Mouse (Mus musculus): ENCODE results near the gene Olfr432. TPM values are rescaled to one million over a fixed set of nuclear protein-coding genes. Genes with fewer than 3 reads are reported as not detected.

The Olfr432 gene
- polyA plus RNA-seq, 1 experiment, result not detected

DNA sequence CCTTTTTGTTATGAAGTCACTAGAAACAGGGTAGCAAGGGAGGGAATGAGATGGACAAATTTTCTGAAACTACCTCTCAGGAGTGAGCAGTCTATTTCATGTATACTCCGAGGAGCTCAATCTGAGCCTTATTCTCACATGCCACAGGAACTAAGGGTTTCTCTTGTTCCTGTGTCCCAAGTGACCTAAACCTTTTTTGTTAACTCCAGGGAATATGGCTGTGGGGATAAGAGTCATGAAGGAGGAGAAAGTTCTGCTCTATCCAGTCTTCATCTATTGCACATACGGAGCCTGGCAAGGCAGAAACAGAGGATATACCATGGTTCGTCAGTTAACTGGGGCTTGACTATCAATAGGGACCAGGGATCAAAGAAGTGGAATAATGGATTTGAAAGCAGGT, 17.3 kb downstream of the Olfr432 start, which contains the start of gene Olfr430:
TSS of gene Olfr430 (plus strand) at position 301 of the 400 bp plus-strand sequence.
- TF ChIP-seq POLR2AphosphoS2 (IDR thresholded peaks at IDR 0.05; ENCODE audit: insufficient read length, low read depth) (no peak), TCF3 (IDR thresholded peaks at IDR 0.05; ENCODE audit: insufficient read length, low read depth) (no peak), SRF (IDR thresholded peaks at IDR 0.05; ENCODE audit: control insufficient read depth, insufficient read length, low read depth) (no peak), MYOD1 (IDR thresholded peaks at IDR 0.05; ENCODE audit: control insufficient read depth in 1 of 3, insufficient read length in 2 of 3, low read depth in 2 of 3) (no peak), REST (IDR thresholded peaks at IDR 0.05; ENCODE audit: insufficient read depth, insufficient read length) (no peak), MYOG (IDR thresholded peaks at IDR 0.05; ENCODE audit: control insufficient read depth in 1 of 3, insufficient read depth in 1 of 3, insufficient read length in 2 of 3, low read depth in 2 of 3) (no peak), E2F4 (IDR thresholded peaks at IDR 0.05; ENCODE audit: insufficient read depth) (no peak), POLR2A (IDR thresholded peaks at IDR 0.05; ENCODE audit: insufficient read length, low read depth) (no peak), USF1 (IDR thresholded peaks at IDR 0.05; ENCODE audit: low read depth) (no peak), CEBPB (IDR thresholded peaks at IDR 0.05; ENCODE audit: insufficient read depth, poor library complexity, severe bottlenecking) (no peak), TCF12 (IDR thresholded peaks at IDR 0.05; ENCODE audit: insufficient read depth, poor library complexity, severe bottlenecking) (no peak)
- Histone ChIP-seq H3ac (ENCODE audit: control insufficient read depth, insufficient read length) (no peak within 1 kb of the TSS), H3K4me3 (no peak within 1 kb of the TSS), H3K79me2 (ENCODE audit: control insufficient read depth, insufficient read depth) (no peaks in the 10 kb centered on the region), H3K27me3 (ENCODE audit: control insufficient read depth, insufficient read depth, insufficient read length) (no peaks in the 10 kb centered on the region), H3K4me2 (ENCODE audit: low read depth) (no peak within 1 kb of the TSS), H3K36me3 (ENCODE audit: control insufficient read depth, insufficient read depth) (no peaks in the 10 kb centered on the region)

GRCm38 (mm10) chr1:174084031-174084430, 35.0 kb downstream of the Olfr432 start, which contains the start of gene Olfr429:
TSS of gene Olfr429 (plus strand) at chr1:174084331.
- no peaks in the 10 kb centered on the region for H3K79me2 ChIP-seq (ENCODE audit: control insufficient read depth, insufficient read depth)
- no peaks in the 10 kb centered on the region for H3K27me3 ChIP-seq (ENCODE audit: control insufficient read depth, insufficient read depth, insufficient read length)
- no peak within 1 kb of the TSS for H3K4me2 ChIP-seq (ENCODE audit: low read depth)
- H3K4me3 ChIP-seq, result no peak within 1 kb of the TSS
- H3ac ChIP-seq (ENCODE audit: control insufficient read depth, insufficient read length), result no peak within 1 kb of the TSS
- H3K36me3 ChIP-seq (ENCODE audit: control insufficient read depth, insufficient read depth), result no peaks in the 10 kb centered on the region
- TF ChIP-seq MYOG (IDR thresholded peaks at IDR 0.05; ENCODE audit: control insufficient read depth in 1 of 3, insufficient read depth in 1 of 3, insufficient read length in 2 of 3, low read depth in 2 of 3) (no peak), MAX (IDR thresholded peaks at IDR 0.05; ENCODE audit: low read depth) (no peak), TCF12 (IDR thresholded peaks at IDR 0.05; ENCODE audit: insufficient read depth, poor library complexity, severe bottlenecking) (no peak), E2F4 (IDR thresholded peaks at IDR 0.05; ENCODE audit: insufficient read depth) (no peak), SRF (IDR thresholded peaks at IDR 0.05; ENCODE audit: control insufficient read depth, insufficient read length, low read depth) (no peak), MYOD1 (IDR thresholded peaks at IDR 0.05; ENCODE audit: control insufficient read depth in 1 of 3, insufficient read length in 2 of 3, low read depth in 2 of 3) (no peak), POLR2AphosphoS2 (IDR thresholded peaks at IDR 0.05; ENCODE audit: insufficient read length, low read depth) (no peak), USF1 (IDR thresholded peaks at IDR 0.05; ENCODE audit: low read depth) (no peak), REST (IDR thresholded peaks at IDR 0.05; ENCODE audit: insufficient read depth, insufficient read length) (no peak)

GRCm38 (mm10) chr1:174096591-174096990, 47.6 kb downstream of the Olfr432 start, which contains the start of gene Olfr427:
TSS of gene Olfr427 (plus strand) at chr1:174096891.
- Histone ChIP-seq H3K27me3 (ENCODE audit: control insufficient read depth, insufficient read depth, insufficient read length) (no peaks in the 10 kb centered on the region), H3ac (ENCODE audit: control insufficient read depth, insufficient read length) (no peak within 1 kb of the TSS), H3K36me3 (ENCODE audit: control insufficient read depth, insufficient read depth) (no peaks in the 10 kb centered on the region), H3K4me2 (ENCODE audit: low read depth) (no peak within 1 kb of the TSS), H3K79me2 (ENCODE audit: control insufficient read depth, insufficient read depth) (no peaks in the 10 kb centered on the region), H3K4me3 (no peak within 1 kb of the TSS)
- TF ChIP-seq USF1 (IDR thresholded peaks at IDR 0.05; ENCODE audit: low read depth) (no peak), MYOG (IDR thresholded peaks at IDR 0.05; ENCODE audit: control insufficient read depth in 1 of 3, insufficient read depth in 1 of 3, insufficient read length in 2 of 3, low read depth in 2 of 3) (no peak), MAX (IDR thresholded peaks at IDR 0.05; ENCODE audit: low read depth) (no peak), POLR2A (IDR thresholded peaks at IDR 0.05; ENCODE audit: insufficient read length, low read depth) (no peak), MYOD1 (IDR thresholded peaks at IDR 0.05; ENCODE audit: control insufficient read depth in 1 of 3, insufficient read length in 2 of 3, low read depth in 2 of 3) (no peak)

GRCm38 (mm10) chr1:174103735-174104134, 54.7 kb downstream of the Olfr432 start:
- Histone ChIP-seq H3K4me2 (ENCODE audit: low read depth) (no peak overlapping the region), H3ac (ENCODE audit: control insufficient read depth, insufficient read length) (no peak overlapping the region), H3K27me3 (ENCODE audit: control insufficient read depth, insufficient read depth, insufficient read length) (no peaks in the 10 kb centered on the region), H3K4me3 (no peak overlapping the region), H3K79me2 (ENCODE audit: control insufficient read depth, insufficient read depth) (no peaks in the 10 kb centered on the region), H3K36me3 (ENCODE audit: control insufficient read depth, insufficient read depth) (no peaks in the 10 kb centered on the region)
- TF ChIP-seq MAX (IDR thresholded peaks at IDR 0.05; ENCODE audit: low read depth) (no peak), E2F4 (IDR thresholded peaks at IDR 0.05; ENCODE audit: insufficient read depth) (no peak), TCF3 (IDR thresholded peaks at IDR 0.05; ENCODE audit: insufficient read length, low read depth) (no peak), CEBPB (IDR thresholded peaks at IDR 0.05; ENCODE audit: insufficient read depth, poor library complexity, severe bottlenecking) (no peak), MYOD1 (IDR thresholded peaks at IDR 0.05; ENCODE audit: control insufficient read depth in 1 of 3, insufficient read length in 2 of 3, low read depth in 2 of 3) (no peak), USF1 (IDR thresholded peaks at IDR 0.05; ENCODE audit: low read depth) (no peak), POLR2A (IDR thresholded peaks at IDR 0.05; ENCODE audit: insufficient read length, low read depth) (no peak), SRF (IDR thresholded peaks at IDR 0.05; ENCODE audit: control insufficient read depth, insufficient read length, low read depth) (no peak), MYOG (IDR thresholded peaks at IDR 0.05; ENCODE audit: control insufficient read depth in 1 of 3, insufficient read depth in 1 of 3, insufficient read length in 2 of 3, low read depth in 2 of 3) (no peak), POLR2AphosphoS2 (IDR thresholded peaks at IDR 0.05; ENCODE audit: insufficient read length, low read depth) (no peak), TCF12 (IDR thresholded peaks at IDR 0.05; ENCODE audit: insufficient read depth, poor library complexity, severe bottlenecking) (no peak), REST (IDR thresholded peaks at IDR 0.05; ENCODE audit: insufficient read depth, insufficient read length) (no peak)

Other genes with a start within 250 kb of the Olfr432 start
- 1.9 TPM for gene Ifi211, start 136.2 kb upstream of the Olfr432 start, polyA plus RNA-seq (2012; fragmentation: generic; extraction: Trizol)
- 2.3 TPM for gene Mndal, start 106.7 kb upstream of the Olfr432 start, polyA plus RNA-seq (2012; fragmentation: generic; extraction: Trizol)
- 3.3 TPM for gene Ifi203, start 106.5 kb upstream of the Olfr432 start, polyA plus RNA-seq (2012; fragmentation: generic; extraction: Trizol)
- 9.6 TPM for gene Ifi202b, start 66.5 kb upstream of the Olfr432 start, polyA plus RNA-seq (2012; fragmentation: generic; extraction: Trizol)
- 0.04 TPM for gene Ifi205, start 17.4 kb upstream of the Olfr432 start, polyA plus RNA-seq (2012; fragmentation: generic; extraction: Trizol)
- gene Olfr433, start 8.5 kb upstream of the Olfr432 start, polyA plus RNA-seq (2012; fragmentation: generic; extraction: Trizol), result not detected
- not detected for gene Olfr430, start 17.4 kb downstream of the Olfr432 start, polyA plus RNA-seq (2012; fragmentation: generic; extraction: Trizol)
- gene Olfr429, start 35.1 kb downstream of the Olfr432 start, polyA plus RNA-seq (2012; fragmentation: generic; extraction: Trizol), result not detected
- not detected for gene Olfr427, start 47.7 kb downstream of the Olfr432 start, polyA plus RNA-seq (2012; fragmentation: generic; extraction: Trizol)
- not detected for gene Olfr231, start 72.0 kb downstream of the Olfr432 start, polyA plus RNA-seq (2012; fragmentation: generic; extraction: Trizol)
- gene Olfr424, start 82.3 kb downstream of the Olfr432 start, polyA plus RNA-seq (2012; fragmentation: generic; extraction: Trizol), result not detected
- gene Olfr420, start 106.4 kb downstream of the Olfr432 start, polyA plus RNA-seq (2012; fragmentation: generic; extraction: Trizol), result not detected
- 0.04 TPM for gene Spta1, start 123.6 kb downstream of the Olfr432 start, polyA plus RNA-seq (2012; fragmentation: generic; extraction: Trizol)
- gene Olfr419, start 202.9 kb downstream of the Olfr432 start, polyA plus RNA-seq (2012; fragmentation: generic; extraction: Trizol), result not detected

All from myocyte (in vitro differentiated cells).